Comparison of ENCODE assay signal across 20 mouse cellular contexts in genomic region chr5:73216014-73216413, GRCm38 (mm10).
"Had no signal": no experiment of that assay in that cellular context is flagged by ENCODE, and none has a peak within 500 bp of the region (broad histone marks: within the 10 kb centered on the region; RNA-seq: fewer than 3 reads in every experiment).

No protein-coding gene starts in this region.

- H3K4me1 ChIP-seq: limb, embryonic 10.5 days; limb, embryonic 13.5 days; liver, embryonic 12.5 days; lung, embryonic 15.5 days; midbrain, embryonic 13.5 days; stomach, embryonic 15.5 days had no signal

- H3K9me3 ChIP-seq: limb, embryonic 10.5 days; limb, embryonic 13.5 days; liver, embryonic 12.5 days; liver, embryonic 15.5 days; lung, embryonic 15.5 days; midbrain, embryonic 13.5 days; stomach, embryonic 15.5 days had no signal

- DNase-seq: kidney, adult 2 months; kidney, postnatal 25 days; layer of hippocampus, adult 9-11 months; liver; lung, adult 18-20 months; lung, postnatal 10 days; lung, postnatal 36 days; right cerebral cortex, adult 18-20 months; right cerebral cortex, postnatal 14 days; right cerebral cortex, postnatal 4 days; thymus, postnatal 25 days had no signal

- H3K27me3 ChIP-seq: limb, embryonic 13.5 days; liver, embryonic 12.5 days; liver, embryonic 15.5 days; lung, embryonic 15.5 days; midbrain, embryonic 13.5 days; stomach, embryonic 15.5 days had no signal

- H3K9ac ChIP-seq: limb, embryonic 13.5 days; liver, embryonic 12.5 days; liver, embryonic 15.5 days; lung, embryonic 15.5 days; midbrain, embryonic 13.5 days; stomach, embryonic 15.5 days had no signal

- ATAC-seq: liver, embryonic 12.5 days; midbrain, embryonic 13.5 days had no signal

- H3K4me2 ChIP-seq: limb, embryonic 13.5 days; liver, embryonic 12.5 days; liver, embryonic 15.5 days; lung, embryonic 15.5 days; midbrain, embryonic 13.5 days; stomach, embryonic 15.5 days had no signal

- H3K27ac ChIP-seq: kidney, postnatal 0 days; layer of hippocampus, adult 2 months; limb, embryonic 10.5 days; limb, embryonic 13.5 days; liver, embryonic 12.5 days; liver, embryonic 15.5 days; lung, embryonic 15.5 days; midbrain, embryonic 13.5 days; stomach, embryonic 15.5 days had no signal

- H3K4me3 ChIP-seq: layer of hippocampus, adult 2 months; limb, embryonic 10.5 days; limb, embryonic 13.5 days; liver, embryonic 12.5 days; liver, embryonic 15.5 days; lung, embryonic 15.5 days; midbrain, embryonic 13.5 days; stomach, embryonic 15.5 days had no signal
